Mouse (Mus musculus) neural tube, embryonic 15.5 days (tissue): ENCODE results near the gene Tmtc1. TPM values are rescaled to one million over a fixed set of nuclear protein-coding genes. Genes with fewer than 3 reads are reported as not detected.

Experiments used
- ATAC-seq: fragments of 200-750 bp; cut with Nextera tagmentation; 2 replicates; pipeline ENCODE4 v1.8.0; 2017; ENCODE audit warnings: mild to moderate bottlenecking, moderate TSS enrichment, moderate library complexity; ENCODE audit not compliant: low FRiP score
- H3K27ac ChIP-seq: fragments of 300-500 bp; sonication (generic); replicated peaks from 2 replicates; pipeline ENCODE4 v1.5.1; 2015; ENCODE audit warnings: mild to moderate bottlenecking, inconsistent platforms
- H3K27me3 ChIP-seq: fragments of 300-500 bp; sonication (generic); replicated peaks from 2 replicates; pipeline ENCODE4 v1.6.1; 2015; ENCODE audit warnings: inconsistent platforms
- H3K36me3 ChIP-seq: fragments of 300-500 bp; sonication (generic); 2 replicates; pipeline ENCODE4 v1.6.1; 2015; ENCODE audit warnings: inconsistent platforms
- H3K4me1 ChIP-seq: fragments of 300-500 bp; sonication (generic); 2 replicates; pipeline ENCODE4 v1.6.1; 2015; ENCODE audit warnings: inconsistent platforms
- H3K4me2 ChIP-seq: fragments of 300-500 bp; sonication (generic); 2 replicates; pipeline ENCODE4 v1.6.1; 2015; ENCODE audit warnings: inconsistent platforms, mild to moderate bottlenecking, moderate library complexity
- H3K4me3 ChIP-seq: fragments of 300-500 bp; sonication (generic); replicated peaks from 2 replicates; pipeline ENCODE4 v1.5.1; 2015; ENCODE audit warnings: mild to moderate bottlenecking, inconsistent platforms
- H3K9ac ChIP-seq: fragments of 300-500 bp; sonication (generic); replicated peaks from 2 replicates; pipeline ENCODE4 v1.6.1; 2015; ENCODE audit warnings: mild to moderate bottlenecking, inconsistent platforms
- H3K9me3 ChIP-seq: fragments of 300-500 bp; sonication (generic); replicated peaks from 2 replicates; pipeline ENCODE4 v1.6.1; 2016; ENCODE audit warnings: inconsistent platforms
- WGBS: fragments of 180-500 bp; shearing (Covaris S2); methylation state at CpG from one replicate; pipeline ENCODE4 v1.1.7; 2015; ENCODE audit warnings: mixed read lengths; 5-methylcytosine and 5-hydroxymethylcytosine counted together
- polyA plus RNA-seq: library from polyadenylated mRNA; unstranded; fragments of >200 nt; fragmentation: Nextera tagmentation; extraction: Ambion mirVana; gene quantifications from 2 replicates; pipeline ENCODE4 v1.2.1, GENCODE M21; 2015

The Tmtc1 gene
- polyA plus RNA-seq, 1 experiment from 2014 or later: 3.8 TPM

DNA sequence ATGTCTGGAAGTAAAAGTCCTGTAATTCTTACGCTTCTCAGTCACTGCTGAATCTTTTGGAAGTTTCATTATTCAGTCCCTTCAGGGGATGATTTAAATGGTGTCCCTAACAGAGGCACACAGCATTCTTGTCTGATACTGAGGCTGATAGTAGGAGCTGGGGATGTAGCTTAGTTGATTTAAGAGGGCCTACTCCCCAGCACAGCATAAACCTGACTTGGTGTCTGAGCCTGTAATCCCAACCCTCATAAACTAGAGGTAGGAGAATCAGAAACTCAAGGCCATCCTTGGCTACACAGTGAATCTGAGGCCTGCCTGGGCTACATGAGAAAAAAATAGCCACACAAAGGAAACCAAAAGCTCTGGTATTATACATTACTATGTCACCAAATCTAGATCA is 77.6 kb downstream of the Tmtc1 start:
- 74% methylated on average over 1 of the region's 1 CpGs for WGBS
- H3K4me3 ChIP-seq: no peak overlapping the region
- no peak overlapping the region for H3K9ac ChIP-seq
- H3K9me3 ChIP-seq: no peaks in the 10 kb centered on the region
- H3K36me3 ChIP-seq: 0 out of 2 replicates have a peak, but pooled peaks cover 2% of the 10 kb centered on the region
- 0 out of 2 replicates have a peak, but pooled peaks have one; percentile 15 for ATAC-seq
- H3K27ac ChIP-seq: no peak overlapping the region
- no peaks in the 10 kb centered on the region for H3K27me3 ChIP-seq
- H3K4me1 ChIP-seq: peaks cover 8% of the 10 kb centered on the region
- H3K4me2 ChIP-seq: no peak overlapping the region

DNA sequence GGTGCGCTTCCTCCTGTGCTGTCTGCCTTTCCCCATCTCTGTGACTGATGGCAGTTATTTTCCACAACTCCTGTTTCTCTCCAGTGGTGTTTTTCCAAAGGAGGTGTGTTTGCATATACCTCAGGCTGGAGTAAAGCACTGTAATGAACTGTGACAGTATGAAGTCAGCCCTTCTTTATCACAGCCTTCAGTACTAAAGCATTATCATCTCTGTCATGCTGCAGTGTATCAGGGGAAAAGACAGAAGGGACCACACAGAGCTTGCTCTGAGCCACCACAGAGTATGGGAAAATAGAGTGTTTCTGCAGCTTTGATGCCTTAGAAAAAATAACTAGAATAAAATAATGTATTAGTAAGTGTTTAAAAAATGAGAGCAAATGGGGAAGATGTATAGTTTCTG is 81.0 kb downstream of the Tmtc1 start:
- Histone ChIP-seq H3K4me1 (peaks cover 10% of the 10 kb centered on the region), H3K27ac (no peak overlapping the region), H3K27me3 (no peaks in the 10 kb centered on the region), H3K4me2 (no peak overlapping the region), H3K4me3 (no peak overlapping the region), H3K9me3 (no peaks in the 10 kb centered on the region), H3K36me3 (0 out of 2 replicates have a peak, but pooled peaks cover 2% of the 10 kb centered on the region), H3K9ac (no peak overlapping the region)
- ATAC-seq: no peak
- WGBS: 66% methylated on average over 1 of the region's 1 CpGs

DNA sequence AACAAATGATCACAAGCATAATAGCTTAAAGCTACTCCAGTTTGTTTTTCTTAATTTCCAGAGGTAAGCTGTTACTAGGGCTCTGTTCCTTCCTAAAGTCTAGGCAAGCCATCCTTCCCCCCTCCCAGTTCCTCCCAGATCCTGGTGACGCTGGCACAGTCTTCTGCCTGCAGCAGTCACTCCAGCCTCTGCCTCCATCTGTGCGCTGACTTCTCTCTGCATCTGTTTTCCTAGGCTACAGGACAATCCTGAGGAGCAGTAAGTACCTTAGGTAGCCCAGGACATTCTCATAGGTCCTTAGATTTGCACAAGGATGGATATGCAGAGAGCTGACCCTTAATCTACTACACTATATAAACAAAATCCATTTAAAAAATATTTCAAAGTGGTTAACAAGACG is 81.7 kb downstream of the Tmtc1 start:
- no peak overlapping the region for H3K4me3 ChIP-seq
- H3K27ac ChIP-seq: no peak overlapping the region
- WGBS: 56% methylated on average over 3 of the region's 3 CpGs
- 0 out of 2 replicates have a peak, but pooled peaks cover 2% of the 10 kb centered on the region for H3K36me3 ChIP-seq
- H3K27me3 ChIP-seq: no peaks in the 10 kb centered on the region
- H3K4me1 ChIP-seq: peaks cover 10% of the 10 kb centered on the region
- no peak overlapping the region for H3K9ac ChIP-seq
- H3K9me3 ChIP-seq: no peaks in the 10 kb centered on the region
- ATAC-seq: no peak
- no peak overlapping the region for H3K4me2 ChIP-seq

DNA sequence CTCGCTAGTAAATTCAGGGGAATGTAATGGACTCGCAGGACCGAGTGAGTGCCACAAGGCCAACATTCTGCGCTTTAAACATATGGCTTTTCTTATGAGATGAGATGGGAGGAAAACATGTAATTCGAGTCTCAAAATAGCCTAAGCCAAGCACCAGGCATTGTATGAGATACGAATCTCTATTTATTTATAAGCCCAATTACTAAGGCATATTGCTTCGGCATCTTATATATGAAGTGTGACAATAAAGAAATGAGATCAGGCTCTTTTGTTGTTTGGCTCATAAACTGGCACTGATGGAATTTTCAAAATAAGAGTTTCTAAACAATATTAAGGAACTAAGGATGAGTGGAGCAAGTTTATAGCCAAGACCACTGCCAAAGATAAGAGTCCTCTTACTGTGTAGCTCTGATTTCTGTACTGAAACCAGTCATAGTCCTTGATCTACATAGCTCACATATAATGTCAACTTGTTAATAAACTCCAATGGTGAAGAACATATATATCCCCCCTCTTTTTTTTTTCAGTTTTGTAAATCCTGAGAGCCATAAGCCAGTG is 84.8 kb downstream of the Tmtc1 start:
- H3K27ac ChIP-seq: 0 out of 2 replicates have a peak overlapping the region, but pooled peaks have one; percentile 33
- no peak for ATAC-seq

DNA sequence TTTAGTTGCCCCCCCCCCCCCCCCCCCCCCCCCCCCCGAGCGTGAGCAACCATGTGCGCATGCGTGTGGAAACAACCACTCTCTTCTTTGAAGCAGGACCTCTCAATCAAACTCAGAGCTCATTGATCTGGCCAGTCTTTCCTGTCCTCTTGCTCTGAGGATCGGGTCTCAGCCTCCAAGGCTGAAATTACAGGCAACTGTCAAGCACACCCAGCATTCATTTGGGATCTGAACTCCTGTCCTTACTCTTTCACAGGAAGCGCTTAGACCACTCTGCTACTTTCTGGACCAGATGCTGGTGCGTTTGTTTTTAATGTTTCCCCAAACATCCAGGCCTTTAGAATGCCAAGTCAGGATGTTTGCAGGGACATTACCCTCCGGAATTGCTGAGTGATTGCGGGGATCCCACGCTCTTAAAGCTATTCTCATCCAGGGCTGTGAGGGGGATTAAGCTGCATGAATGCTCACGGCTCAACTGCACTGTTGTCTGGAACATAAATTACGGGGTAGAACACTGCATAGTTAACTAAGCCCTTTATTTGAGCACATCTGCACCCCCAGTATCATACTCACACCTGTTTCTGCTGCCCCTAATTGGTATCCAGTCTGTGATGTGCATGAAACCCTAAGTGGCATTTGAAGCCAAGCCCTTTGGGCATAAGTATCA is 85.5 kb downstream of the Tmtc1 start:
- peaks cover 15% of the 10 kb centered on the region for H3K4me1 ChIP-seq
- WGBS: 21% methylated on average over 9 of the region's 12 CpGs
- ATAC-seq: no peak
- 0 out of 2 replicates have a peak overlapping the region, but pooled peaks have one; percentile 33 for H3K27ac ChIP-seq
- peaks cover 11% of the 10 kb centered on the region for H3K36me3 ChIP-seq
- no peak overlapping the region for H3K4me2 ChIP-seq
- H3K27me3 ChIP-seq: no peaks in the 10 kb centered on the region
- no peak overlapping the region for H3K4me3 ChIP-seq
- H3K9ac ChIP-seq: no peak overlapping the region
- no peaks in the 10 kb centered on the region for H3K9me3 ChIP-seq

More for the DNA sequence above, 84.8 kb downstream of the Tmtc1 start:
- Histone ChIP-seq H3K4me1 (peaks cover 15% of the 10 kb centered on the region), H3K9me3 (no peaks in the 10 kb centered on the region), H3K27me3 (no peaks in the 10 kb centered on the region), H3K9ac (no peak overlapping the region), H3K4me2 (no peak overlapping the region), H3K36me3 (peaks cover 11% of the 10 kb centered on the region), H3K4me3 (no peak overlapping the region)
- WGBS: 69% methylated on average over 7 of the region's 7 CpGs

DNA sequence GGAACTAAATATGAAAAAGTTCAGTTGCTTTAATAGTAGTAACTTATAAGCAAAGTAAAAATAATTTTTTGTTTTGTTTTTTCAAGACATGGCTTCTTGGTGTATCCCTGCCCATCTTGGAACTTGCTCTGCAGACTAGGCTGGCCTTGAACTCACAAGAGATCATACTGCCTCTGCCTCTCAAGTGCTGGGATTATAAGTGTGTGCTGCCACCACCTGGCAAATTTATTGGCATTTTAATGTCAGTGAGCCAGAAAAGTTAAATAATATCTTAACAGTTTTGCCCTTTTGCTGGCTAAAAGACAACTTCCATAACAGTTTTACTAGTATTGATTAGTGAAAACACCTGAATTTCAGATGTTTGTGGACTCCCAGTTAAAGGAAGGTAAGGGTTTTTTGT is 88.0 kb downstream of the Tmtc1 start:
- H3K4me2 ChIP-seq: no peak overlapping the region
- H3K36me3 ChIP-seq: peaks cover 11% of the 10 kb centered on the region
- H3K9ac ChIP-seq: no peak overlapping the region
- no peaks in the 10 kb centered on the region for H3K27me3 ChIP-seq
- 0 out of 2 replicates have a peak, but pooled peaks cover 7% of the 10 kb centered on the region for H3K4me1 ChIP-seq
- ATAC-seq: no peak
- no peak overlapping the region for H3K27ac ChIP-seq
- no peaks in the 10 kb centered on the region for H3K9me3 ChIP-seq
- H3K4me3 ChIP-seq: no peak overlapping the region

DNA sequence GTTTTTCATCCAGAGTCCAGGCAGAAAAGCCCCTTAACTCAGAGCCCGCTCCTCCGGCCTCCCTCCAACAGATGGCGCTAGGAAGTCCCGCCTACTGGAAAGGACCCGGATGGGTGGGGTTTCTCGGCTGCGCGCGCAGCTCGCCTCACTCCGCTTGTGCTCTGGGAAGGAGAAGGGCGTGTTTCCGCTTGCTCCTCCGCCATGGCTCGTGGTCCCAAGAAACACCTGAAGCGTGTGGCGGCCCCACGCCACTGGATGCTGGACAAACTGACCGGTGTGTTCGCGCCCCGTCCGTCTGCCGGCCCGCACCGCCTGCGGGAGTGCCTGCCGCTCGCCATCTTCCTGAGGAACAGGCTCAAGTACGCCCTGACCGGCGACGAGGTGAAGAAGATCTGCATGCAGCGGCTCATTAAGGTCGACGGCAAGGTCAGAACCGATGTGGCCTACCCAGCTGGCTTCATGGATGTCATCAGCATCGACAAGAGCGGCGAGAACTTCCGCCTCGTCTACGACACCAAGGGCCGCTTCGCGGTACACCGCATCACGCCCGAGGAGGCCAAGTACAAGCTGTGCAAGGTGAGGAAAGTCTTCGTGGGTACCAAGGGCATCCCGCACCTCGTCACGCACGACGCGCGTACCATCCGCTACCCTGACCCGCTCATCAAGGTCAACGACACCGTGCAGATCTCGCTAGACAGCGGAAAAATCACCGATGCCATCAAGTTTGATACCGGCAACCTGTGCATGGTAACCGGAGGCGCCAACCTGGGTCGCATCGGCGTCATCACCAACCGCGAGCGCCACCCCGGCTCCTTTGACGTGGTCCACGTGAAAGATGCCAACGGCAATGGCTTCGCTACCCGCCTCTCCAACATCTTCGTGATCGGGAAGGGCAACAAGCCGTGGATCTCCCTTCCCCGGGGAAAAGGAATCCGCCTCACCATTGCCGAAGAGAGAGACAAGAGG is 89.4 kb downstream of the Tmtc1 start:
- H3K9ac ChIP-seq: peak overlapping the region; percentile 55
- H3K36me3 ChIP-seq: peaks cover 11% of the 10 kb centered on the region
- H3K4me1 ChIP-seq: 0 out of 2 replicates have a peak, but pooled peaks cover 7% of the 10 kb centered on the region
- peak overlapping the region; percentile 52 for H3K4me3 ChIP-seq
- H3K27ac ChIP-seq: peak overlapping the region; percentile 51; the same call in 1 of the 2 replicates
- H3K27me3 ChIP-seq: no peaks in the 10 kb centered on the region
- H3K9me3 ChIP-seq: no peaks in the 10 kb centered on the region
- peak overlapping the region; percentile 60 for H3K4me2 ChIP-seq
- 27% methylated on average over 85 of the region's 85 CpGs for WGBS
- peak; percentile 91 for ATAC-seq

DNA sequence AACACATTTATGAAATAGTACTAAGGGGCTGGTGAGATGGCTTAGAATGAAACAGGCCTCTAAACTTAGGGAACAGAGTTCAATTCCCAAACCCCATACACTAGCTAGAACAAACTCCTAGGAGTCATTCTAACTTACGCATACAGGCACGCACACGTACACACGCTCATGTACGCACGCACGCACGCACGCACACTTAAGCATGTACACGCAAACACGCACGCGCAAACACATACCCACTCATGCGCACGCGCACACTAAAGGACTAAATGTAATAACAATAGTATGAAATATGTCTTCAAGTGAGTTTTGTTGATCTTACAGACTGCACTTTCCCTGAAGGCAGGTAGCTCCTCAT is 90.1 kb downstream of the Tmtc1 start:
- Histone ChIP-seq H3K27ac (no peak overlapping the region), H3K9me3 (no peaks in the 10 kb centered on the region), H3K9ac (no peak overlapping the region), H3K4me2 (peak overlapping the region; percentile 60), H3K4me3 (peak overlapping the region; percentile 52), H3K27me3 (no peaks in the 10 kb centered on the region), H3K4me1 (0 out of 2 replicates have a peak, but pooled peaks cover 7% of the 10 kb centered on the region), H3K36me3 (peaks cover 11% of the 10 kb centered on the region)
- peak; percentile 49; the same call in 1 of the 2 replicates for ATAC-seq
- 83% methylated on average over 16 of the region's 16 CpGs for WGBS

DNA sequence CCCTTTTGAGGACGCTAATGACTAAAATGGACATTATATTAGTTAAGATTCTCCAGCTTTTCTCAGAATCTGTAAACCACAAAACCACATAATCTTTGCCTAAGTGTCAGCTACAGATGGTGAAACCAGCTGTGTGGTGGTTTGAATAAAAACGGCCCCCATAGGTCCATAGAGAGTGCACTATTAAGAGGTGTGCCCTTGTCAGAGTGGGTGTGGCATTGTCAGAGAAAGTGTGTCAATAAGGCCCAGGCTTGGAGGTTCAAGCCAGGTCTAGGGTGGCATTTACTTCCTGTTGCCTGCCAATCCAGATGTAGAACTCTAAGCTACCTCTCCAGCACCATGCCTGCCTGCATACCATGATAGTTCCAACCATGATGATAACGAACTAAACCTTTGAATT is 99.2 kb downstream of the Tmtc1 start:
- H3K27me3 ChIP-seq: no peaks in the 10 kb centered on the region
- no peak overlapping the region for H3K9ac ChIP-seq
- no peak overlapping the region for H3K4me3 ChIP-seq
- H3K9me3 ChIP-seq: no peaks in the 10 kb centered on the region
- H3K4me2 ChIP-seq: no peak overlapping the region
- WGBS: 86% methylated on average over 3 of the region's 3 CpGs
- no peak overlapping the region for H3K27ac ChIP-seq
- no peak for ATAC-seq
- H3K36me3 ChIP-seq: no peaks in the 10 kb centered on the region
- no peaks in the 10 kb centered on the region for H3K4me1 ChIP-seq

DNA sequence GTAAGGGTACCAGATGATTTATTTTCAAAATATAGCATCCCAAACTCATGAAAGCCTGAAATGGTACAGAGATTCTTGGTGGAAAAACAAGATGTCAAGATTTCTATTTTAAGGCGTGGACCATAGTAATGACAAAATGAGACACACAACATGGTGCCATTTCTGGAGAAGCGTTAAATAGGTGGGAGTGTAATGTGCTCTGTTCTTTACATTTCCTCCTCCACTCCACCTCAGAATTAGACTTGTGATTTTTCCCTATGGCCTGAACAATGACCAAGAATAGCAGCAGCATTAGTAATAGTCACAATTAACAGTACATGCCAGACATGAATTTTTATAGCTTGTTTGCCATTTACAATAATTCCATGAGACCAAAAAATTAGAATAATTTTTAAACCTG is 102.0 kb downstream of the Tmtc1 start:
- H3K36me3 ChIP-seq: no peaks in the 10 kb centered on the region
- no peak overlapping the region for H3K27ac ChIP-seq
- H3K9me3 ChIP-seq: no peaks in the 10 kb centered on the region
- no peak overlapping the region for H3K9ac ChIP-seq
- no peak overlapping the region for H3K4me3 ChIP-seq
- no peaks in the 10 kb centered on the region for H3K27me3 ChIP-seq
- H3K4me1 ChIP-seq: no peaks in the 10 kb centered on the region
- H3K4me2 ChIP-seq: no peak overlapping the region
- no peak for ATAC-seq
- WGBS: 92% methylated on average over 2 of the region's 2 CpGs

DNA sequence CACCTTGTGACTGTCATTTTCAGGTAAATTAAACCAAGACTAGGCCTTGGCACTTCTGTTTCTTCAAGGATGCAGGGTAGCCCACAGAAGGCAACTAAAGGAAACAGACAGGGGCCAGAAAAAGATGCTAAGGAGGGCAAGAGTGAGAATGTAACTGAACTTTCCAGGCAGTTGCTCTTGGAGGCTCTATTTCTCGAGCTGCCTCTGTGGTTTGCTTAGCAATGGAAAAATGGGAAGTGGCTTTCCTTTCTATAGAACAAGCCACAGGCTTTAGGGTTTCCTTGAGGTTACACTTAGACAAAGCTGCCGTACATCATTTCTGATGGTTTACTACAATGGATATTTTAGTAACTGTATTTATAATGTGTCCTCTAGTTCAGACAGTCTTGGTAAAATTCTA is 102.4 kb downstream of the Tmtc1 start:
- Histone ChIP-seq H3K4me1 (no peaks in the 10 kb centered on the region), H3K9me3 (no peaks in the 10 kb centered on the region), H3K9ac (no peak overlapping the region), H3K27ac (no peak overlapping the region), H3K4me2 (no peak overlapping the region), H3K27me3 (no peaks in the 10 kb centered on the region), H3K4me3 (no peak overlapping the region), H3K36me3 (no peaks in the 10 kb centered on the region)
- 82% methylated on average over 2 of the region's 2 CpGs for WGBS
- no peak for ATAC-seq
